Mouse (Mus musculus): ENCODE results near the gene C1qb. TPM values are rescaled to one million over a fixed set of nuclear protein-coding genes. Genes with fewer than 3 reads are reported as not detected.

Gene C1qb
- polyA plus RNA-seq, 1 experiment = not detected

DNA sequence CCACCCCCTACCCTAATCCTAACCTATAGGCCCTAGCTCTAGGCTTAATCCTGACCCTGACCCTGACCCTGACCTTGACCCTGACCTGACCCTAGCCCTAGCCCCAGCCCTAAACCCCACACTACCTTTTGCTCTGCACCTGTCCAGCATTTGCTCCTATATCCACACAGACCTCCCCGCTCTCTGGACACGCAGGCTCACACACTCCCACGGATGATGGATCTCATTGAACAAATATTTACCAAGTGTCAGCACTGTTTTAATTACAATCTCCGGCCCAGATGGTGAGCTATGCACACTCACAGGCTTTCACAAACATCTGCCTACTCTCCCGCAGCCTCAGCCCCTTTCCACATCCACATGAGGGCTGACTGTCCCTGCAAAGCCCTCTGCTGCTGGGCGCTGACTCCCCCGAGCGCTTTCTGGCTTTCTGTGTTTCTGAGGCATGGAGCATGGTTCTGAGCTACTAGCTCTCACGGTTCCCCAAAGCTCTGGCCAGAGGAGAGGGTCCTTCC, 12.2 kb upstream of the C1qb start:
- H3K4me1 ChIP-seq (ENCODE audit: control insufficient read depth, insufficient read depth, low read length) = no peaks in the 10 kb centered on the region; the same call in 1 of the 2 replicates
- H3K27ac ChIP-seq (ENCODE audit: insufficient read depth, low read depth, low read length) = no peak overlapping the region
- WGBS = 70% methylated on average over 9 of the region's 9 CpGs
- H3K4me3 ChIP-seq (ENCODE audit: insufficient read depth, low read depth, low read length) = no peak overlapping the region
- TF ChIP-seq CTCF (IDR thresholded peaks at IDR 0.05; ENCODE audit: insufficient read depth, low read depth, low read length) (no peak), POLR2A (IDR thresholded peaks at IDR 0.05; ENCODE audit: insufficient read depth, low read depth, low read length) (no peak)

DNA sequence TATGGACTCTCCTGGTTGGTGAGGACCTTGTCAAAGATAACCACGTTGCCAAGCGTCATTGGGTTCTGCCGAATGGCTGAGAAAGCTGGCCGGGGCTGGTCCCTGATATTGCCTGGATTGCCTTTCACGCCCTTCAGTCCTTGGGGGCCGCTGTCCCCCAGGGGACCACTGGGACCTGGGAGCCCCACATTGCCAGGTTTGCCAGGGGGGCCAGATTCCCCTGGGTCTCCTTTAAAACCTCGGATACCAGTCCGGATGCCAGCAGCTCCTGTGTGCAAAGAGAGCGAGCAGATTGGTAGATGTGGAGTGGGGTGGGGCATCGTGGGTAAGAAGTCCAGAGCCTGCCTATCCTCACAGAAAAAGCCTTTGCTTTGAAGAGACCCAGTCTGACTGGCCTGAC, 10.5 kb upstream of the C1qb start:
- 36% methylated on average over 10 of the region's 10 CpGs for WGBS
- H3K4me3 ChIP-seq (ENCODE audit: insufficient read depth, low read depth, low read length) = no peak overlapping the region
- H3K27ac ChIP-seq (ENCODE audit: insufficient read depth, low read depth, low read length) = no peak overlapping the region
- TF ChIP-seq CTCF (IDR thresholded peaks at IDR 0.05; ENCODE audit: insufficient read depth, low read depth, low read length) (no peak), POLR2A (IDR thresholded peaks at IDR 0.05; ENCODE audit: insufficient read depth, low read depth, low read length) (no peak)
- no peaks in the 10 kb centered on the region; the same call in 1 of the 2 replicates for H3K4me1 ChIP-seq (ENCODE audit: control insufficient read depth, insufficient read depth, low read length)

DNA sequence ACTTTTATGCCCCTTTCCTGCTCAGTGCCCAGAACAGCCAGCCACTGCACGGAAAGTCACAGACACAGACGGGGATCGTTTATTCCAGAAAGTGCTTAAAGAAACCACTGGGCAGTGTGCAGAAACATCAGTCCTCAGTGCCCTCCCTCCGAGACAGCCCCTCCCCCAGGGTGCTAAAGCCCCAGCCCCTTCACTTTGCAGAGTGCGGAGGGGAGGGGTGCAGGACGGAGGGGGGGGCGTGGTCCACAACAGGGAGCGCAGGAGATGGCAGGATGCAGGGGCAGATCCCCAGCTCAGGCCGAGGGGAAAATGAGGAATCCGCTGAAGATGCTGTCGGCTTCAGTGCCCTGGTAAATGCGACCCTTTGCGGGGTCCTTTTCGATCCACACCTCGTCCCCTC, 9.9 kb upstream of the C1qb start:
- no peak overlapping the region for H3K27ac ChIP-seq (ENCODE audit: insufficient read depth, low read depth, low read length)
- 3% methylated on average over 15 of the region's 15 CpGs for WGBS
- no peak overlapping the region for H3K4me3 ChIP-seq (ENCODE audit: insufficient read depth, low read depth, low read length)
- no peak for TF ChIP-seq CTCF (IDR thresholded peaks at IDR 0.05; ENCODE audit: insufficient read depth, low read depth, low read length)
- TF ChIP-seq POLR2A (IDR thresholded peaks at IDR 0.05; ENCODE audit: insufficient read depth, low read depth, low read length) = no peak
- H3K4me1 ChIP-seq (ENCODE audit: control insufficient read depth, insufficient read depth, low read length) = no peaks in the 10 kb centered on the region; the same call in 1 of the 2 replicates

DNA sequence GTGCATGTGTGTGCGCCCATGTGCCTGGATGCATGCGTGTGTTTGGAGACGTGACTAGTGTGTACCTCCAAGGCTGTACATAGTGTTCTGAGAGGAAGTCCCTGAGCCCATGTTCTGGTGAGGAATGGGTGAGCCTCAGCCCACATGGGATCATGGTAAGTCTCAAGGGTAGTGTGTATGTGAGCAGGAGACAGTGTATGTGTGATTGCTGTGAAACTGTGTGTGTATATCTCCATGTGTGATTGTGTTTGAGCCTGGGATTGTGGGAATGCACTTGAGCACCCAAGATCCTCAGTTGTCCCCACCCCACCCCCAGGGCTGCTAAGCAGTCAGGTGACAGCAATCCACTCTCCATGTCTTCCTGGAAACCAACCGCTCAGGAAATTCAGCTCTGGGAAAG, 8.8 kb upstream of the C1qb start:
- Histone ChIP-seq H3K27ac (ENCODE audit: insufficient read depth, low read depth, low read length) (no peak overlapping the region), H3K4me1 (ENCODE audit: control insufficient read depth, insufficient read depth, low read length) (no peaks in the 10 kb centered on the region; the same call in 1 of the 2 replicates), H3K4me3 (ENCODE audit: insufficient read depth, low read depth, low read length) (no peak overlapping the region)
- WGBS = 79% methylated on average over 4 of the region's 4 CpGs
- TF ChIP-seq POLR2A (IDR thresholded peaks at IDR 0.05; ENCODE audit: insufficient read depth, low read depth, low read length) (no peak), CTCF (IDR thresholded peaks at IDR 0.05; ENCODE audit: insufficient read depth, low read depth, low read length) (no peak)

DNA sequence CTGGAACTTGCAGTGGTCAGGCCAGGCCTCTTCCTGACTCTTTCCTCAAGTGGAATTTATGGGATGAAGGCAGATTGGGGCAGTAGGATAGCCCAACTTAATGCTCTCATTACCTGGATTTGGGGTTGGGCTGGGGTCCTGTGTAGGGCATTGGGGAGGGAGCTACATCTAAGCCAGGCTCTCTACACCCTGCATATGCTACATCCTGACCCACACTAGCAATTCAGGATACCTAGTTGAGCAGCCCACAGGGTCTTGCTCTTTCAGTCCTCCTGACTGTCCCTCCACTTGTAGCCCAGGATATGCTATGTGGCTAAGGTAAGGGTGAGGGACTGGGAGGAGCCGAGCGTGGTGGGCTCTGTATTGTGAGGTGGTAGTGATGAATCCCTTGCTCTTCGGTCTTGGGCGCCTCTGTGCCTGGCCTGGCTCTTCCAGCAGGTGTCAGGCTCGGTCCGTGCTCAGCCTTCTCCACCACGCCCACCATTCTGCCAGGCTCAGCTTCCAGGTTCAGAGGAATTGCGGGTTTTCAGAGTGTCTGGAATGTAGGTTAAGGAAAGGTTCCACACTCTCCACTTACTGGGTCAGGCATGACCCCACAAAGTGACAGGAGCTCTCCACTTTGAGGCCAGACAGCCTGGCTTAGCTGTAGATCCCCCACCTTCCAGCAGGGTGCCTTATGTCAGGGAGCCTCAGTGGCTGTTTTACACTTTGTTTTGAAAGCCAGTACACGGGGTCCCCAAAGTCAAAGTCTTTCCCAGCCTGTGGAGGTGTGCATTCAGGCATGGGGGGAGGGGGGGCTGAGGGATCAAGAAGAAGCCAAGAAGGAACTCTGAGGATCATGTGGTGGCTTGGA, 7.9 kb upstream of the C1qb start:
- Histone ChIP-seq H3K4me3 (ENCODE audit: insufficient read depth, low read depth, low read length) (no peak overlapping the region), H3K4me1 (ENCODE audit: control insufficient read depth, insufficient read depth, low read length) (no peaks in the 10 kb centered on the region; the same call in 1 of the 2 replicates), H3K27ac (ENCODE audit: insufficient read depth, low read depth, low read length) (no peak overlapping the region)
- TF ChIP-seq POLR2A (IDR thresholded peaks at IDR 0.05; ENCODE audit: insufficient read depth, low read depth, low read length) = no peak
- TF ChIP-seq CTCF (IDR thresholded peaks at IDR 0.05; ENCODE audit: insufficient read depth, low read depth, low read length) = peak; percentile 85
- WGBS = 6% methylated on average over 9 of the region's 9 CpGs

DNA sequence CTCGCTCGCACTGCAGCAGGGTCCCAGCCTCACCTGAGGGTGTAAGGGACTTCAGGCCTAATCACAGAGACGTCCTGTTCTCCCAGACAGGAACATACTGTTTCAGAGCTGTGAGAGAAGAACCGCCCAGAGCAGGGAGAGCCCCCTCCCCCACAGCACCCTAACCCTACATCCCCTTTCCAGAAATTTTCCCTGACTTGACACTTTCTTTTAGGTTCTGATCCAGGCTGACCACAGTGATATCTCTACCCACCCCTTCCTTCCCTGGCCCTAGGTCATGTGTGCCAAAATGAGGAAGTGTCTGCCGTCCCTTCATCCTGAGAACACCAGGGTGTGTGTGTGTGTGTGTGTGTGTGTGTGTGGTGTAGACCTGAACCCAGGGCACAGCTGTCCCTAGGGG, 6.8 kb upstream of the C1qb start, which contains the start of gene C1qc:
C1qc (minus strand) TSS at position 255 of the 400 bp plus-strand sequence.
- 87% methylated on average over 5 of the region's 5 CpGs for WGBS
- TF ChIP-seq POLR2A (IDR thresholded peaks at IDR 0.05; ENCODE audit: insufficient read depth, low read depth, low read length) = no peak
- no peak for TF ChIP-seq CTCF (IDR thresholded peaks at IDR 0.05; ENCODE audit: insufficient read depth, low read depth, low read length)
- no peak within 1 kb of the TSS for H3K4me3 ChIP-seq (ENCODE audit: insufficient read depth, low read depth, low read length)
- H3K4me1 ChIP-seq (ENCODE audit: control insufficient read depth, insufficient read depth, low read length) = no peaks in the 10 kb centered on the region; the same call in 1 of the 2 replicates
- H3K27ac ChIP-seq (ENCODE audit: insufficient read depth, low read depth, low read length) = no peak within 1 kb of the TSS

DNA sequence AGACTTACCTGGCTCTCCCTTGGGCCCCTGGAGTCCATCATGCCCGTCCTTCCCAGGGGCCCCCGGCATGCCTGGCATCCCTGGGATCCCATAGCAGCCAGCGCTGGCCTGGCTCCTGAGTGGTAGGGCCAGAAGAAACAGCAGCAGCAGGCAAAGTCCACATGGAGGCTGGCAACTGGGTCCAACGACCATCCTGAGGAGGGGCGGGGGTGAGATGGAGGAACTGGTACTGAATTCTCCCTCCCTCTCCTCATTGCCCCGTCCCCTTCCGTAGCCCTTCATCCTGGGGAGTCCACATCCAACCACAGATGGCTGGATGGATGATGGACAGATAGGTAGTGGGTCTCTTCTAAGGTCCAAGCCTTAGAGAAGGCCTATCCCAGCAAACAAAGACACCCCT, 6.4 kb upstream of the C1qb start:
- no peaks in the 10 kb centered on the region; the same call in 1 of the 2 replicates for H3K4me1 ChIP-seq (ENCODE audit: control insufficient read depth, insufficient read depth, low read length)
- TF ChIP-seq POLR2A (IDR thresholded peaks at IDR 0.05; ENCODE audit: insufficient read depth, low read depth, low read length) (no peak), CTCF (IDR thresholded peaks at IDR 0.05; ENCODE audit: insufficient read depth, low read depth, low read length) (no peak)
- no peak overlapping the region for H3K27ac ChIP-seq (ENCODE audit: insufficient read depth, low read depth, low read length)
- 66% methylated on average over 7 of the region's 7 CpGs for WGBS
- H3K4me3 ChIP-seq (ENCODE audit: insufficient read depth, low read depth, low read length) = no peak overlapping the region

DNA sequence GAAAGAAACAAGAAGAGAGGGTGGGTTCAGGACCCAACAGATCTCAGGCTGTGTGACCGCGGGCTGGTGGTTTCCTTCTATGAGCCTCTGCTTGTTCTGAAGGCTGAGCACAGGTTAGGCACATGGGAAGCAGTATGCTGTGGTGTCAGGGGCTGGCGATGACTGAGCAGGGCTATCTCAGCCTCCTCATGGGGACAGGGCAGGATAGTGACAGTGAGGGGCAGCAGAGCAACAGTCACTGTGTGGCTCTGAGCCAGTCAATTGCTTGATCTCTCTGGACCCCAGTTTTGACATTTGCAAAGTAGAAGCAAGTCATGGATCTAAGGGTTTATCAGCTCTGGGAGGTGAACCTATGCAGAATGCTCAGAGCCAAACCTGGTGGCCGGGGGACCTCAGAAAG, 5.1 kb upstream of the C1qb start:
- Histone ChIP-seq H3K4me3 (ENCODE audit: insufficient read depth, low read depth, low read length) (no peak overlapping the region), H3K4me1 (ENCODE audit: control insufficient read depth, insufficient read depth, low read length) (no peaks in the 10 kb centered on the region; the same call in 1 of the 2 replicates), H3K27ac (ENCODE audit: insufficient read depth, low read depth, low read length) (no peak overlapping the region)
- TF ChIP-seq POLR2A (IDR thresholded peaks at IDR 0.05; ENCODE audit: insufficient read depth, low read depth, low read length) (no peak), CTCF (IDR thresholded peaks at IDR 0.05; ENCODE audit: insufficient read depth, low read depth, low read length) (no peak)
- WGBS = 89% methylated on average over 4 of the region's 4 CpGs

DNA sequence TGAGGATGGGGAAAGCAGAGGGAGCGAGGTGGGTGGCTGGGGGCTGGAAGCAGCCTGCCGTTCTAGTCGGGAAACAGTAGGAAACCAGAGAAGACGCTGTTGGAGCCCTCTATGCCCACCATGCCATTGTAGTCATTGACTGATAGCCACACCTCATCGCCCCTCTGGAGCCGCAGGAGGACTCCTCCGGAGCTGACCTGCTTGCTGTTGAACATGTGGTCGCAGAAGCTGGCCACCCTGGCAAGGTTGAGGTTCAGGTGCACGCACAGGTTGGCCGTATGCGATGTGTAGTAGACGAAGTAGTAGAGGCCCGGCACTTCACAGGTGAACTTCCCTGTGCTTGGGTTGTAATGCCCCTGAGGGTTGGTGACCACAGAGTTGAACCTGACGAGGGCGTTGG, 4.0 kb upstream of the C1qb start:
- Histone ChIP-seq H3K27ac (ENCODE audit: insufficient read depth, low read depth, low read length) (no peak overlapping the region), H3K4me3 (ENCODE audit: insufficient read depth, low read depth, low read length) (no peak overlapping the region), H3K4me1 (ENCODE audit: control insufficient read depth, insufficient read depth, low read length) (no peaks in the 10 kb centered on the region)
- 87% methylated on average over 15 of the region's 15 CpGs for WGBS
- TF ChIP-seq CTCF (IDR thresholded peaks at IDR 0.05; ENCODE audit: insufficient read depth, low read depth, low read length) = no peak
- TF ChIP-seq POLR2A (IDR thresholded peaks at IDR 0.05; ENCODE audit: insufficient read depth, low read depth, low read length) = no peak

All from olfactory bulb, adult 2 months (tissue).